Mouse (Mus musculus): ENCODE measurements around the gene E2f1. TPM values are rescaled to one million over a fixed set of nuclear protein-coding genes. Genes with fewer than 3 reads are reported as not detected.

Gene E2f1
- total RNA-seq, 2 experiments from 2014 or later: 5.8 to 5.9 TPM

DNA sequence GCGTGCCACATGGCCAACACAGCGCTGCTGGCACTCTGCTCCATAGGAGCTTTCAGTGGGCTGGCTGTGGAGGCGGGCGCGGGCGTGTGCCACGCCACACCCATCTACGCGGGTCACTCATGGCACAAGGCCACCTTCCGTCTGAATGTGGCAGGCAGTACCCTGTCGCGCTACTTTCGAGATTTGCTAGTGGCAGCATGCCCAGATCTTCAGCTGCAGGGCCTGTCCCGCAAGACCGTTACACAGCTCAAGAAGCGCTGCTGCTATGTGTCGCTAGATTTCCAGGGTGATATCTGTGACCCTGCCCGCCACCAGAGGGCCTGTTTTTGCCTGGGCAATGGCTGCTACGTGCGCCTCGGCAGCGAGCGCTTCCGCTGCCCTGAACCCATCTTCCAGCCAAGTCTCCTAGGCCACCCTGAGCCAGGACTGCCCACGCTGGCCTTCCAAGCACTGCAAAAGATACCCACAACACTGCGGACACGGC is 17.2 kb downstream of the E2f1 start:
- DNase-seq (ENCODE audit: extremely low spot score in 1 of 2, low spot score in 1 of 2): peak in 1 of 2 experiments; percentile 53

DNA sequence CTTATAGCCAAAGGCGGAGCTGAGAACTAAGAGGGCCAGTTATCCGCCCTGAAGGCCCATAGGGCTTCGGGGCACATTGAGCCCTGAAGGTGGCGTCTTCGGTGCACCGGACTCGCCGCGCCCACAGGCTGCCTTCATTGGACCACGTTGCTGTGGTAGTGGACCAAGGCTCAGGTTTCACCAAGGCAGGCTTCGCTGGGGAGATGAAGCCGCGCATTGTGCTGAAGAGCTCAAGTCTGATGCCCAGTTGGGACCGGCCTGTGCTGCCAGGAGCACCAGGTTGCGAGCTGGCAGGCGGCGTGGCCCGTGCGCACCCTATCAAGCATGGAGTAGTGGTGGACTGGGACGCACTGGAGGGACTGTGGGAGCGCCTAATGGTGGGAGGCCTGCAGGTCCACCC is 17.8 kb downstream of the E2f1 start:
- no peak for DNase-seq (ENCODE audit: extremely low spot score in 1 of 2, low spot score in 1 of 2)

DNA sequence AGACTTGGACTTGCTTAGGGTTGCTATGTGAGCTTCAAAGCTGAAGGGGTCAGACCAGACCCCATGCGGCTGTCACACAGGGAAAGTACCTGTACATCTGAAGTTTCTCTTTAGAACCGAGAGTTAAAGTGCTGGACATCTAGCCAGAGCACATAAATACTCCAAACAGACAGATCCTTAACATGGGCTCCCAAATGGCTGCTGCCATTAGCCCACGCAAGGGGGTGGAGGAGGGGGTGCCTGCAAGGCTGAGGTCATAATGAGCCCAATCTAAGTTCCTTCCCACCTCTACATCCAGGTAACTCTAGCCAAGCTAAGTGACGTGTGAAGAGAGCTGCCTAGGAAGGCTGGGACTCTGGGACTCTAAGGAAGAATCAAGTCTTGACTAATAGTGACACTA is 18.2 kb downstream of the E2f1 start, which contains the start of gene Actl10:
Gene Actl10, plus strand, starts transcription at position 301 of the 400 bp plus-strand sequence.
- no peak for DNase-seq (ENCODE audit: extremely low spot score in 1 of 2, low spot score in 1 of 2)

DNA sequence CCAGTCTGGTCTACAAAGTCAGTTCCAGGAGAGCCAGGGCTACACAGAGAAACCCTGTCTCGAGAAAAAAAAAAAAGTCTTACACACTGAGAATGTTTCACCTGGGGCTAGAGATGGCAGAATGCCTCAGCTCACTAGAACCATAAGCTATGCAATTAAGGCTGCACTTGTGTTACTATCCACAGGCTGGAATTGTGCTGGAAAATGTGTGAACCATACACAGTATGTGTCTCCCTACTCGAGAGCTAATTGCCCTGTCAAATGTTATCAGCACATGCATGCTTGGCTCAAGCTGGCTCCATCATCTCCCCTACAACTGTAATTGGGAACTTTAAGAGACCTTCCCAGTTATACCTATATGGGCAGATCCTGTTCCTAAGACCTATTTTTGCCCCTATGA is 18.8 kb downstream of the E2f1 start:
- no peak for DNase-seq (ENCODE audit: extremely low spot score in 1 of 2, low spot score in 1 of 2)

DNA sequence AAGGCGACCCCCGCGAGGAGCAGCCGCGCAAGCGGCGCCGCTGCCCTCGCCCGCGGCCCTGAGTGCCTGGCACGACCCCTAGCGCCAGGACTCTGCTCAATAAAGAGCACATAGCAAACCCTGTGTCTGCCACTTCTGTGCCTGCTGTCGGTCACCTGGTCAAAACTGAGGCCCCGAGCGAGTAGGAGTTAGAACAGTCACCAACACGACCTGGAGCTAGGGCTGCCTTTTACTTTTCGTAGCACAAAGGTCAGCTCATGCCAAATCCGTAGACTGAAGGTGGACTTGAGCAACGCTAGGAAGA is 19.9 kb downstream of the E2f1 start:
- DNase-seq (ENCODE audit: extremely low spot score in 1 of 2, low spot score in 1 of 2): no peak

DNA sequence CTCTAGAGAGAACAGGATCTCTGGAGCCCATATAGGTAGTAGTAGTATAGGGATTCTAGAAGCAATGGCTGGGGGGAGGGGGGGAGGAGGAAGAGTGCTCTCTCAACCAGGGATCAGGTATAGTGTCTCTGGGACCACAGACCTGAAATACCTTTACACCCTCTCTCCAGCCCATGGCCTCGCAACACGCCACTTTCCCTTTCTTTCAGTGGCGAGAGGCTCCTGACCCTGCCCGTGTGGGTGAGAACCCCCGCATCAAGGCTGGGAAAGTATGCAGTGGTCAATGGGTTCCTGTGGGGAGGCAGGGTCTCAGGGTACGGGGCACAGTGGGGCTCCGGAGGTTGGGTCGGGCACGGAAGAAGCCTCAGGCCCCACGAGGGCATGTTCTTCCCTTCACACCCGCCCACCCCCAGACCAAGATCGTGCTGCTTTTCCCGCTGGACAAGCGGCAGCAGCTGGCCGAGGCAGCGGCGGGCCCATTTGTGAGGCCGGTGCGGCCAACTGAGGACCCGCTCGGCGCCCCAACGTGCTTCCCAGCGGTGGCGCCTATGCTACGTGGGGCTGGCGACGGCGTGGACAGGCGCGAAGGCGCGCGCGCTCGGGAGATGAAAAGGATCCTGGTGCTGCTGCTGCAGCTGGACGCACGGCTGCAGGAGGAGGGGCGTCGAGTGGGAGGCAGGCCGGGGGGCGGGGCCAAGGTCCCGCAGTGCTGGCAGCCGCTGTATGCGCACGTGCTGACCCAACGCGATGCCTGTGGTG is 20.4 kb downstream of the E2f1 start:
- peak in 1 of 2 experiments; percentile 53 for DNase-seq (ENCODE audit: extremely low spot score in 1 of 2, low spot score in 1 of 2)

DNA sequence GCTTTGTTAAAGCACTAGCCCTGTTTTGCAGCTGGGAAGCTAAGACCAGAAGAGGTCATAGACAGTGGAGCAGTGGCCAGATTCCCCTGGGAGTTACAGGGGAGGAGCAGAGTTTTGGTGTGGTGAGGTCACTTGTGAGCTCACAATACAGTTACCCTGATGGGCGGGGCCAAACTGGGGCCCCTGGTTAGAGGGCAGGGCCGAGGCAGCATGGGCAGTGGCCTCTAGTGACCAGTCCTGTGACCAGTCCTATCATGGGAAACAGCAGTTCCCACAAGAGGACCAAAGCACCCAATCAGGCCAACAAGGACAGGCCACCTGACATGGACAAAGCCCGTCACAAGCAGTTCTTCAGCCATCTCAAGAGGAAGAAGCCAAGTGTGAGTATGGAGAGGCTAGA is 21.0 kb downstream of the E2f1 start:
- no peak for DNase-seq (ENCODE audit: extremely low spot score in 1 of 2, low spot score in 1 of 2)

DNA sequence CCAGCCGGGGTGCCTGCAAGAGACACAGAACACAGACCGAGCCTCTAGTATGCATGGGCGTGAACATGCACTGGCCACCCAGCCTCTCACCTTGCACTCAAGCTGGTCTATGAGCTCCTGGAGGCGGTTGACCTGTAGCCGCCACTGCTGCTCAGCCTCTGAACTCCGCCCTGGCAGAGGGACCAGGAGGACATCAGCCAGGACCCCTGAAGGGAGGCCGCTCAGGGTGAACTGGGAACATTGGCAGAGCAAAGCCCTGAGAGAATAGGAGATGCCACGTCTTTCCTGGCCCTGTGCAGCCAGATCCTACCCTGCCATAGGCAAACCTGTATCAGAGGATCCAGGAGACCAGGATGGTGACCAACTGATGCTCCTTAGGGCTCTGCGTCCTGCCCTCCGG is 23.0 kb downstream of the E2f1 start, which contains the start of gene 1700003F12Rik:
Gene 1700003F12Rik, plus strand, starts transcription at position 375 of the 400 bp plus-strand sequence.
- DNase-seq (ENCODE audit: extremely low spot score in 1 of 2, low spot score in 1 of 2): no peak

DNA sequence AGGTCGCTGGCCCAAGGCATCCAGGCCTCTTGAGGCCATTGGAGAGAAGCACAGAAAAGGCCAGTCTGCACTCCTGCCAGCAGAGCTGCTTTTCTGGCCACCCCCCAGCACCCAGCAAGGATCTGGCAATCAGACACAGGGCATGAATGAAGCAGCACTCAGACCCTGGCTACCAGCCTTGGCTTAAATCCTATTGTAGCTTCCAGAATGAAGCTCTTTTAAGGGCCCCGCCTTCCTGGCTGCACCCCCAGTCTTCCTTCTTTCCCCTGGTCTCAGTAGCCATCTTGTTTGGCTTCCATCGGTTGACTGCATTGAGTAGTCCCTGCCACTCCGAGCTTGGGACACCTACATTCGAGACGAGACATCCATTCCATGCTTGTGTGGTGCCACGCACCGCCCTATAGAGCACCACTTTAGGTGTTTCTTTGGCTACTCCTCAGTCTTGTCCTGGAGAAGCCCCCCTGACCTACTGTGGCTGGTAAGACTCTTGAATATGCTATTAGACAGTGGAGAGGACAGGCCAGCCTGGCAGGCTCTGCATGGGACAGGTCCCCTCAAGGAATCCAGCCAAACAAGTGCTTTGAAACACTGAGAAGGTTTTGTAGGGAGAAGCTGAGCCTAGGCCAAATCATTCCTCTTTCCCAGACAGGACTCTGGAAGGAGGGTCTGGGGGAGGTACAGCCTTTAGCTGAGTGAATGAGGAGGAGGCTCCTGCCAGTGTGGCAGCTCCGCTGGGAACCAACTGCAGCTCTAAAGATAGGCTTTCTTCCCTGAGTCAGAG is 25.9 kb downstream of the E2f1 start:
- DNase-seq (ENCODE audit: extremely low spot score in 1 of 2, low spot score in 1 of 2): peak in 1 of 2 experiments; percentile 50

DNA sequence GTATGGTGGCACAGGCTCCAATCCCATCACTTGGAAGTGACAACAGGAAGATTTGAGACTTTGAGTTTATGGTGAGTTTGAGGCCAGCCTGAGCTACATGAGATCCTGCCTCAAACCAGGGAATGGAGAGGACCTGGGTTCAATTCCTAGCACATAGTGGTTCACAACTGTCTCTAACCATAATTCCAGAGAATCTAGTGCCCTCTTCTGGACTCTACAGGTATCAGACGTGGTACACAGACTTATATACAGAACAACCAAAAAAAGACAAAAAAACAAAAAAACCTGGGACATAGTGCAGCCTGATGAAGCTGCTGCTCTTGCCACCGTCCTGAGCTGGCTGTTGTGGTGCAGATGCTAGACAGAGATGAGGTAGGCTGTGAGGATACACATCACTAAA is 28.1 kb downstream of the E2f1 start:
- no peak for DNase-seq (ENCODE audit: extremely low spot score in 1 of 2, low spot score in 1 of 2)

DNA sequence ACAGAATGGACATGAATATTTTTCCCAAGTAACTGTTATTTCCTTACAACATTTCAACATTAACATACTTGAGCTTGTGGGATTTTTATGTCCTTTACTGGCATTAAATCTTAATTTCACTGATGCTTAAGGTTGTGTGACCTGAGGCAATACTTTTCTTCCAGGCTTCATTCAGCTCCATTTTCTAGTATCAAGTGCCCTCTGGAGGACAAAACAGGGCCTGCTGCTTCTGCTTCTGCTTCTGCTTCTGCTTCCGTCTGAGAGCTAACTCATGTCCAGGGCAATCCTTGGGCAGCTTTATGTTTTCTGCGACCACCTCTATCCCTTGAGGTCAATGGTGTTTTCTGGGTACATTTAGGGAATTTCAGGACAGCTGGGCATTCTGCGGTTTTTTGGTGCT is 30.0 kb downstream of the E2f1 start:
- DNase-seq (ENCODE audit: extremely low spot score in 1 of 2, low spot score in 1 of 2): peak in 1 of 2 experiments; percentile 60

DNA sequence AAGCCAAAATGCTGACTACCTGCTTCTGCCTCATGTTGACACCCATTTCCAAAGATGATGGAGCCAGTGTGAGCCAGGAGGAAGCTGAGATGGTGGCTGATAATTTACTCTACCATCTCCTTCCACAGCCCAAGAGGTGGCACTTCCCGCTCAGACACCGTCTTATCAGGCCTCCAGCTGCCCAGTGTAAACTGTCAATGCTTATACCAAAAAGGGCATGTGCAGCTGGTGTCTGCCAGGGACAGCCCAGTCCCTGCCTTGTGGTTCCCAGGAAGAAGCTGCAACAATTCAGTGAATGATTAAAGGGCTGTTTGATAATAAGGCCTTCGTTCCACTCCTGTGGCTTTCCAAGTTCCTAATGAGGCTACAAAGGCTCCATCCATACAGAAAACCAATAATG is 31.0 kb downstream of the E2f1 start:
- no peak for DNase-seq (ENCODE audit: extremely low spot score in 1 of 2, low spot score in 1 of 2)

DNA sequence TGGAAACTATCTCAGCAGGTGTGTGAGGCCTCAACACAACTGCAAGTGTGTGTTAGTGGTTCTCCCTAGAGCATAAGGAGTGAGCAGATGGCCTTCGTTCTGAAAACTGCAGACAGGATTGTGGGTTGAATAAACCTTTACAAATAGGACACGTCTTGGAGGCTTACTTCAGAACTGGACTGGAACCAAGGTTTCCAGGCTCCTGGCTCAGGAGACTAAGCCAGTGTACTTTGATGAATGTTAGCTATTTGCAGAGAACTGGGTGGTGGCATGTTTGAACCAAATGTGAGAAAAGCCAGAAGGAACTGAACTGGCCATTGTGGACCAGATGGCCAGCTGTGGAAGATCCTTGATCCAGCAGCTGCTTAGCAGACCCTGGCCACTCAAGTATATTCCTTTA is 31.4 kb downstream of the E2f1 start:
- no peak for DNase-seq (ENCODE audit: extremely low spot score in 1 of 2, low spot score in 1 of 2)

DNA sequence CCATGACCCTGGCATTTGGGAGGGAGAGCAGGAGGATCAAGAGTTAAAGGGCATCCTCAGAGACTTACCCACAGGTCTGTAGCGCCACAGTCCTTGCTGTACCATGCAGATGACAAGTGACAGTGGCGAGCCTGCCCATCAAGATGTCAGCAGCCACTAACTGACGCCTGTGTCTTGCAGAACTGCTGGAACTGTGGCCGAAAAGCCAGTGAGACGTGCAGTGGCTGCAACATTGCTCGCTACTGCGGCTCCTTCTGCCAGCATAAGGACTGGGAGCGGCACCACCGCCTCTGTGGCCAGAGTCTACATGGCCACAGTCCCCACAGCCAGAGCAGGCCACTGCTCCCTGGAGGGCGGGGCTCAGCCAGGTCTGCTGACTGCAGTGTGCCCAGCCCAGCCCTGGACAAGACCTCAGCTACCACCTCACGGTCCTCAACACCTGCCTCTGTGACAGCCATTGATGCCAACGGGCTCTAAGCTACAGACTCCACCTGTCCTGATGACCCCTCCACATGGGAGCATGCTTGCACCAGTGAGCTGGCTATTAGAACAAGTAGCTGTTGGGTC is 34.9 kb downstream of the E2f1 start:
- DNase-seq (ENCODE audit: extremely low spot score in 1 of 2, low spot score in 1 of 2): no peak

DNA sequence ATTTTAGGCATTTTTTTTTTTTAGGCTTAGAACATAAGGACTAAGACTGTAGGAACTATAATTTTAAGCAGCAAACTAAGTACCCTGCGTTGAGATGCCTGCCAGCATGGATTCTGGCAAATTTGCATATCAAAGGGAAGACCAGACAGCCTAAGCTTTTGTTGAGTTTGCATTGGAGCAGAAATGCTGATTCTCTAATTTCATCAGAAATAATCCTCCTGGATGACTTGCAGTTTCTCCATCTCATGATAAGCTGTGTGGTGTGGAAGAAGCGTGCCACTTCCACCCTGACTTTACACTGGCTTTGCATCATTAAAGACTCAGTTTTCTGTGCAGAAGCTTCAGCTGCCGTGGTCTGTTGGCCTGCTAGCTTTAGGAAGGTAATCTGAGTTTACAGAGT is 36.8 kb downstream of the E2f1 start:
- no peak for DNase-seq (ENCODE audit: extremely low spot score in 1 of 2, low spot score in 1 of 2)

DNA sequence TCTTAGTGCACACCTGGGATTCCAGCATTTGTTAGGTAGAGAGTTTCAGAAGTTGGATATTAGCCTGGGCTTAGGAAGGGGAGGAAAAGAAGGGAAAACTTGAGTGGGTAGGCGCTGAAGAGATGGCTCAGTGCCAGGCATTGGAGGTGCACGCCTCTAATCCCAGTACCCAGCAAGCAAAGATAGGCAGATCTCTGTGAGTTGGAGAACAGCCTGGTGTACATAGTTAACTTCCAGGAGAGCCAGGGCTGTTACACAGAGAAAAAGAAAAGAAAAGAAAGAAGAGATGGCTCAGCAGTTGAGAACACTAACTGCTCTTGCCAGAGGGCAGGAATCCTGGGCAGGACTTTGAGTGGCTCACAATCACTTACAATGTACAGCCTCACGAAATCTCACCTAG is 43.2 kb downstream of the E2f1 start:
- no peak for DNase-seq (ENCODE audit: extremely low spot score in 1 of 2, low spot score in 1 of 2)

DNA sequence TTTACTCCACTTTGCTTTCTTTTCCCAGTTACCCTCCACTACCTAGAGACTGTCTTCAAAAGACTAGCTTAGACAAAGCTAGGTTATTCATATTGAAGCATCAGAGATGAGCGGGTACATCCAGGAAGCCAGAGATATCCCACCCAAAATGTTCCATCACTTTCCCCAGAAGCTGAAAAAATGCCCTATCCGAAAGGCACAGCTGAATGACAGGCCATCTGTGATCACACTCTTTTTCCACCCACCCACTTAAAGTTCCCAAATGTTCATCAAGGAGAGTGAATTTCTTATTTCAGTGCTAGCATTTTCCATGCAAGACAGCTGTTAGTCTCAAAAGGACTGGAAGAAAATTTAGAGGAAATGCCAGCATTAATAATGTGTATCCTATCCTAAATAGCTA is 44.4 kb downstream of the E2f1 start:
- DNase-seq (ENCODE audit: extremely low spot score in 1 of 2, low spot score in 1 of 2): no peak

DNA sequence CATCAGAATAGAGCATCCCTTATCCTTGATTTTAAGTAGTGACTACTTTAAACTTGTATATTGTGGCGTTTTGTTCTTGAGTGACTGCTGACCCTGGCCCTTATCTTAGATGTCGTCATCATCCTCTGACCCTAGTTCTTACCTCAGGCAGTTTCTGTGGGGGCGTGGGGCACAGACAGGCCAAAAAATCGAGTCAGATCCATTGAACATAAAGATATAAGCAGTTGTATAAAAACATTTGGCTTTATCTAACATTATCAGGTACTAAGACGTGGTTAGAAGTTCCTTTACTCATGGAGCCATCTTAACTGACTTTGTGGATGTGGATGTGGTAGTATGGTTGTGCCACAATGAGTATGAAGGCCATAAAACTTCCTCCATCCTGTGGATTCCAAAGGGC is 47.4 kb downstream of the E2f1 start:
- DNase-seq (ENCODE audit: extremely low spot score in 1 of 2, low spot score in 1 of 2): no peak

DNA sequence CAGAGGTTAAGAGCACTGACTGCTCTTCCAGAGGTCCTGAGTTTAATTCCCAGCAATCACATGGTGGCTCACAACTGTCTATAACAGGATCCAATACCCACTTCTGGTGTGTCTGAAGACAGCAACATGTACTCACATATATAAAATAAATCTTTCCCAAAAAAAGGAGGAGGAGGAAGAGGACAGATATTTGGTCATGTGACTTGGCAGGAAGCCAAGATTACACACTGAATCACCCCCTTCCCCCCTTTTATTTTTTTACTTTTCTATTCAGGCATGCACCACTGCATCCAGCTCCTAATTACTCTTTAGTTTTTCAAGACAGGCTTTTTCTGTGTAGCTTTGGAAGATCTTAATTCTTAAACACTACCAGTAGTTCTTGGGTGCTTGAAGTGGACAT is 48.2 kb downstream of the E2f1 start:
- no peak for DNase-seq (ENCODE audit: extremely low spot score in 1 of 2, low spot score in 1 of 2)

DNA sequence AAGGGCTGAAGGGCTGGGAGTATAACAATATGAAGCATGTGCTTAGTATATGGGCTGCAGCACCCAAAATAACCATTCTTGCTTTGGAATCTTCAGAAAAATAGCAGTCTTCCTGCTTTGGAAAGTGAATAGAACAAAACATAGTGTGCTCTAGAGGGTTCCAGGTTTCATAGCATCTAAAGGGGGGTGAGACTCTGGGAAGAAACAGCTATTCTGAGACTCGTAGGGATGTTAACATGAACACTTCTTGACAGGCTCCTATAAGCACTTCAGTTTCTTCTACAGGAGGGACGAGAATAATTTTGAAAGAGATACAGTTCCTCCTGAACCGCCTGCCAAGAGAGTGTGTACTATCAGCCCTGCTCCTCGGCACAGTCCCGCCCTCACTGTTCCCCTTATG is 52.3 kb downstream of the E2f1 start:
- DNase-seq (ENCODE audit: extremely low spot score in 1 of 2, low spot score in 1 of 2): no peak

DNA sequence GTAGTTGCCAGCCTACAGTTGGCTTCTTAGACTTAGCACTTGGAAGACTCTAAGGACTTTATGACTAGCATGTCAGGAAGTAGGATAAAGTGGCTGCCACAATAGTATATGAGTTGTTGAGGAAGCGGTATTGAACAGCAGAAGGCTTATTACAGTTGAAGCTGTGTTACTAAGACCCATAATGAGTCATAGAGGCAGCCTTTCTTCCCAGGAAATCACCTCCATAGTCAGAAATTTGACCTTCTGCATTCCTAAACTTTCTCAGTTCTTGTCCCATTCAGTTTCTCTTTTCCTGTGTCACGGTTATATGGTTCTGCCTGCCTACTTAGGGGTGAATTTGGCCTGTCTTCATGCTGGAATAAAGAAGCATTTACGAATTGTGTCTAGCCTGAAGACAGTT is 52.7 kb downstream of the E2f1 start:
- no peak for DNase-seq (ENCODE audit: extremely low spot score in 1 of 2, low spot score in 1 of 2)

DNA sequence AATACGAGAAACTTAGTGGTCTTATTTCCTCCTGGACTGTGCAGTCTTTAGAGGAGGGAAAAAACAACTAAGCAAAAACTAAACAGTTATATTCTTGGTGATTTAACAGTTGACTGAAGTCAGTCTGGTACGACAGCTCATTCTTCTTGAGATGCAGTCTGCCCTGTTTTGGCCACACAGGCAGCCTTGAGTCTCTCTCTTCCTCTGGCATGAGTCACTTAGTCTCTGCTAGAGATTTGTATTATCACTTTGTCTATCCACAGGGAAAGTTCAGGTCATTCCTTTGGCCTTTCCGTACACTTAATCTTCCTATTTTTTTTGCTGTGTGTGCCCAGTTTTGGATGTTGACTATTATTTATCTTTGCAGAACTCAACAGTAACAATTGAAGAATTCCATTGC is 59.6 kb downstream of the E2f1 start:
- DNase-seq (ENCODE audit: extremely low spot score in 1 of 2, low spot score in 1 of 2): no peak

All from layer of hippocampus, postnatal 25 days (tissue).